Mouse (Mus musculus): ENCODE measurements at regions not wholly inside any gene's neighbourhood (a gene's known extent, or its start where the extent isn't known, plus 50 kb on each side); places are given as distances from the start of the nearest gene placed in this dataset.

- no peak for TF ChIP-seq CTCF (IDR thresholded peaks at IDR 0.05; ENCODE audit: control insufficient read depth, insufficient read depth, insufficient read length)
- TF ChIP-seq USF1 (IDR thresholded peaks at IDR 0.05; ENCODE audit: low read depth): no peak
- TF ChIP-seq MAX (IDR thresholded peaks at IDR 0.05): no peak
- TF ChIP-seq FOSL1 (IDR thresholded peaks at IDR 0.05; ENCODE audit: insufficient read depth, low read length, poor library complexity, severe bottlenecking): no peak
- TF ChIP-seq CEBPB (IDR thresholded peaks at IDR 0.05; ENCODE audit: low read depth): no peak
- TF ChIP-seq MYOG (IDR thresholded peaks at IDR 0.05; ENCODE audit: control insufficient read depth, extremely low read depth, insufficient read length): no peak
Observed at GRCm38 (mm10) chr6:143592490-143592889, 425.5 kb downstream of the Etnk1 start.
